Mouse (Mus musculus): Measurements from ENCODE around the gene Myl6.
"Not testable (repeated sequence)": the region's sequence is repeated elsewhere in the genome, so short reads cannot be mapped to it uniquely, and the experiment has no call there.

Gene Myl6

GRCm38 (mm10) chr10:128509831-128510230 is 15.9 kb upstream of the Myl6 start:
- in situ Hi-C loops (cut with MboI, MseI): no loop called here

GRCm38 (mm10) chr10:128509203-128509602 is 15.3 kb upstream of the Myl6 start:
- in situ Hi-C loops (cut with MboI, MseI): no loop called here

- in situ Hi-C loops (cut with MboI, MseI): no loop called here
These were observed 14.3 kb upstream of the Myl6 start for GRCm38 (mm10) chr10:128508260-128508659.

GRCm38 (mm10) chr10:128505974-128506373 is 12.0 kb upstream of the Myl6 start:
- in situ Hi-C loops (cut with MboI, MseI): no loop called here

- in situ Hi-C loops (cut with MboI, MseI): not testable (repeated sequence)
These were observed 11.4 kb upstream of the Myl6 start for GRCm38 (mm10) chr10:128505371-128505667.

GRCm38 (mm10) chr10:128504641-128505370 is 10.9 kb upstream of the Myl6 start:
- in situ Hi-C loops (cut with MboI, MseI): no loop called here

GRCm38 (mm10) chr10:128504012-128504411 is 10.1 kb upstream of the Myl6 start:
- in situ Hi-C loops (cut with MboI, MseI): no loop called here

GRCm38 (mm10) chr10:128503532-128503931 is 9.6 kb upstream of the Myl6 start:
- in situ Hi-C loops (cut with MboI, MseI): no loop called here

GRCm38 (mm10) chr10:128502341-128502740 is 8.4 kb upstream of the Myl6 start:
- in situ Hi-C loops (cut with MboI, MseI): no loop called here

GRCm38 (mm10) chr10:128499116-128499671 is 5.2 kb upstream of the Myl6 start:
- in situ Hi-C loops (cut with MboI, MseI): loop anchor here (10.0 kb wide), 1 partner anchor 824 kb away; no protein-coding TSS in a partner anchor

GRCm38 (mm10) chr10:128498590-128498989 is 4.6 kb upstream of the Myl6 start, which contains the start of gene Myl6b:
Myl6b (minus strand) TSS chr10:128498685.
- in situ Hi-C loops (cut with MboI, MseI): loop anchor here (10.0 kb wide), 1 partner anchor 824 kb away; no protein-coding TSS in a partner anchor

- in situ Hi-C loops (cut with MboI, MseI): loop anchor here (10.0 kb wide), 1 partner anchor 822 kb away; no protein-coding TSS in a partner anchor
These were observed 3.3 kb upstream of the Myl6 start for GRCm38 (mm10) chr10:128497134-128497737.

GRCm38 (mm10) chr10:128496509-128497077 is 2.6 kb upstream of the Myl6 start:
- in situ Hi-C loops (cut with MboI, MseI): loop anchor here (10.0 kb wide), 1 partner anchor 822 kb away; no protein-coding TSS in a partner anchor

GRCm38 (mm10) chr10:128495903-128496302 is 2.0 kb upstream of the Myl6 start:
- in situ Hi-C loops (cut with MboI, MseI): loop anchor here (10.0 kb wide), 1 partner anchor 821 kb away; no protein-coding TSS in a partner anchor

GRCm38 (mm10) chr10:128495270-128495669 is 1.3 kb upstream of the Myl6 start:
- in situ Hi-C loops (cut with MboI, MseI): loop anchor here (10.0 kb wide), 1 partner anchor 820 kb away; no protein-coding TSS in a partner anchor

- in situ Hi-C loops (cut with MboI, MseI): loop anchor here (10.0 kb wide), 1 partner anchor 820 kb away; no protein-coding TSS in a partner anchor
These were observed 811 bp upstream of the Myl6 start for GRCm38 (mm10) chr10:128494667-128495245.

- in situ Hi-C loops (cut with MboI, MseI): loop anchor here (10.0 kb wide), 1 partner anchor 819 kb away; no protein-coding TSS in a partner anchor
These were observed 638 bp downstream of the Myl6 start for GRCm38 (mm10) chr10:128493319-128493694.

GRCm38 (mm10) chr10:128492633-128493311 is 1.2 kb downstream of the Myl6 start:
- in situ Hi-C loops (cut with MboI, MseI): loop anchor here (10.0 kb wide), 1 partner anchor 818 kb away; no protein-coding TSS in a partner anchor

GRCm38 (mm10) chr10:128492051-128492450 is 1.9 kb downstream of the Myl6 start:
- in situ Hi-C loops (cut with MboI, MseI): loop anchor here (10.0 kb wide), 1 partner anchor 817 kb away; no protein-coding TSS in a partner anchor

GRCm38 (mm10) chr10:128491495-128491894 is 2.5 kb downstream of the Myl6 start:
- in situ Hi-C loops (cut with MboI, MseI): loop anchor here (10.0 kb wide), 1 partner anchor 817 kb away; no protein-coding TSS in a partner anchor

GRCm38 (mm10) chr10:128490912-128491311 is 3.0 kb downstream of the Myl6 start:
- in situ Hi-C loops (cut with MboI, MseI): loop anchor here (10.0 kb wide), 1 partner anchor 816 kb away; no protein-coding TSS in a partner anchor
